Mouse (Mus musculus): ENCODE results near the gene Cdk2ap2. TPM values are rescaled to one million over a fixed set of nuclear protein-coding genes. Genes with fewer than 3 reads are reported as not detected.

Gene Cdk2ap2
- polyA plus RNA-seq, 1 experiment from 2014 or later: 91.2 TPM

DNA sequence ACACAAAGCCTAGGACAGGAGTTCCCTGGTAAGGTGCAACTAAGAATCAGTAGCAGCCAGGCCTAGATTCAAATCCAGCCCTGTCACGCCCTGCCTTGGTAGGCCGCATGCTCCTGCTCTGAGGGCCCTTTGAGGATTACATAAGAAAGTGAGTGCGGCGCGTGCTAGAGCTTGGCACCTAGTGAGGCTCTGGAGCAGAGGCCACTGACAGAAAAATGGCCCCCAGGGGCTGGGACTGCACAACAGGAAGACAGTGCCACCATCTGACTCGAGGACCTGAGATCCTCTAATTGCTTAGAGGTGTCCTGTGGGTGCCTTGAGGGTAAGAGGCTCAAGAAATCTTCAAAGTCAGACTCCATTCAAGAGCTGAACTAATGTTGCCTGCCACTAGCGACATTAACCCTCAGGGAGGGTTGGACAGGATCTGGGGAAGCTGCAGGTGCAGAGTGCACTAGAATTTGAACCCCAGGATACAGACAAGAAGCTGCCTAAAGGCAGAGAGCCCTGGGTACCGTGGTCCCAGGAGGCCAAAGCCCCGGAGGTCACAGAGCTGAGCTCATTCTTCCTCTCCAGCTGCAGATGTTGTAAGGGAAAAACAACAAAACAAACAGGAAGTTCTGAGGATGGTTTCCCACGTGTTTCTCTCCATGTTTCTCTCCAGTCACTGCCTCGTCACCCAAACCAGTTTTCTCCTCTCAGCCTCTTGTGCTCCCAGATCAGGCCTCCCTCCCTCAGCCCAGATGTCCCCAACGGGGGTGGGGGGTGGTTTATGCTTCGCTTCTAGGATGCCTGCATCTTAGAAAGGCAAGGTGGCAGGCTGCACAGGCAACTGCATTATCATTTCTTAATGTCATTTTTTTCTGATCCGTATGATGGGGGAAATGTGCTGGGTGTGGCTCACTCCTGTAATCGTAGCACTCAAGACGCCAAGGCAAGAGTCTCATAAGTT is 47.8 kb downstream of the Cdk2ap2 start:
- Histone ChIP-seq H3K27ac (ENCODE audit: low read depth) (peak overlapping the region; percentile 74), H3K4me2 (ENCODE audit: low read depth, low read length) (no peak overlapping the region), H3K27me3 (ENCODE audit: insufficient read depth, low read length) (no peaks in the 10 kb centered on the region), H3K9me3 (ENCODE audit: low read length) (no peaks in the 10 kb centered on the region), H3K9ac (replicated peaks) (no peak overlapping the region; the same call in 1 of the 2 replicates), H3K36me3 (replicated peaks; ENCODE audit: insufficient read depth, low read length) (peaks cover under 1% of the 10 kb centered on the region; the same call in 1 of the 2 replicates), H3K4me3 (ENCODE audit: low read depth, low read length) (no peak overlapping the region), H3K4me1 (ENCODE audit: insufficient read depth) (peaks cover 35% of the 10 kb centered on the region)
- no peak for TF ChIP-seq EP300 (IDR thresholded peaks at IDR 0.05; ENCODE audit: low read depth)
- ATAC-seq (no peak; the same call in 1 of the 2 replicates), DNase-seq (peak; percentile 53)
- 61% methylated on average over 16 of the region's 16 CpGs for WGBS (ENCODE audit: insufficient replicate concordance)

DNA sequence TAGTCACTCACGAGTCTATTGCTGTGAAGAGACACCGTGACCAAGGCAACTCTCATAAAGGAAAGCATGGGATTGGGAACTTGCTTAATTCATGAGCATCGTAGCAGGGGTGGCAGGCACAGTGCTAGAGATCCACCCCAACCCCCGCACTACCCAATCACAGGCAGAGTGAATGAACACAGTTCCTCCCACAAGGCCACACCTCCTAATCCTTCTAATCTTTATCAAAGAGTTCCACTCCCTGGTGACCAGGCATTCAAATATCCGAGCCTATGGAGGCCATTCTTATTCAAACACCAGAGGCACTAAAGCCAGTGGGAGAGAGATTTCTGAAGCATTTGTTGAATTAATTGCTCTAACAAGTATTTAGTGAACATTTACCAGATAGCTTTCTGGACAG is 49.0 kb downstream of the Cdk2ap2 start:
- no peak for TF ChIP-seq CTCF (IDR thresholded peaks at IDR 0.05; ENCODE audit: low read depth)
- TF ChIP-seq EP300 (IDR thresholded peaks at IDR 0.05; ENCODE audit: low read depth): no peak

GRCm38 (mm10) chr19:4146366-4147021 is 49.5 kb downstream of the Cdk2ap2 start:
- no peak overlapping the region for H3K4me3 ChIP-seq (ENCODE audit: low read depth, low read length)
- H3K9ac ChIP-seq (replicated peaks): no peak overlapping the region
- peaks cover 14% of the 10 kb centered on the region for H3K36me3 ChIP-seq (replicated peaks; ENCODE audit: insufficient read depth, low read length)
- DNase-seq (no peak), ATAC-seq (no peak)
- WGBS (ENCODE audit: insufficient replicate concordance): 77% methylated on average over 12 of the region's 12 CpGs
- TF ChIP-seq CTCF (IDR thresholded peaks at IDR 0.05; ENCODE audit: low read depth) (no peak), EP300 (IDR thresholded peaks at IDR 0.05; ENCODE audit: low read depth) (no peak)
- H3K27ac ChIP-seq (ENCODE audit: low read depth): no peak overlapping the region
- H3K4me1 ChIP-seq (ENCODE audit: insufficient read depth): peaks cover 45% of the 10 kb centered on the region
- no peaks in the 10 kb centered on the region for H3K27me3 ChIP-seq (ENCODE audit: insufficient read depth, low read length)
- no peaks in the 10 kb centered on the region for H3K9me3 ChIP-seq (ENCODE audit: low read length)
- no peak overlapping the region for H3K4me2 ChIP-seq (ENCODE audit: low read depth, low read length)

More for the DNA sequence above, 49.0 kb downstream of the Cdk2ap2 start:
- H3K36me3 ChIP-seq (replicated peaks; ENCODE audit: insufficient read depth, low read length): peaks cover 12% of the 10 kb centered on the region
- no peak overlapping the region for H3K4me2 ChIP-seq (ENCODE audit: low read depth, low read length)
- H3K27ac ChIP-seq (ENCODE audit: low read depth): peak overlapping the region; percentile 74; the same call in 1 of the 2 replicates
- DNase-seq (no peak), ATAC-seq (no peak)
- no peaks in the 10 kb centered on the region for H3K9me3 ChIP-seq (ENCODE audit: low read length)
- no peak overlapping the region for H3K9ac ChIP-seq (replicated peaks)
- 89% methylated on average over 5 of the region's 5 CpGs for WGBS (ENCODE audit: insufficient replicate concordance)
- H3K27me3 ChIP-seq (ENCODE audit: insufficient read depth, low read length): no peaks in the 10 kb centered on the region
- H3K4me1 ChIP-seq (ENCODE audit: insufficient read depth): peaks cover 45% of the 10 kb centered on the region
- H3K4me3 ChIP-seq (ENCODE audit: low read depth, low read length): no peak overlapping the region

- WGBS (ENCODE audit: insufficient replicate concordance): 56% methylated on average over 3 of the region's 3 CpGs
- H3K4me3 ChIP-seq (ENCODE audit: low read depth, low read length): no peak overlapping the region
Observed at GRCm38 (mm10) chr19:4147022-4147405, 50.0 kb downstream of the Cdk2ap2 start.

GRCm38 (mm10) chr19:4147782-4148490 is 51.0 kb downstream of the Cdk2ap2 start:
- H3K4me3 ChIP-seq (ENCODE audit: low read depth, low read length): peak overlapping the region; percentile 86
- ATAC-seq (no peak), DNase-seq (no peak)
- no peaks in the 10 kb centered on the region for H3K27me3 ChIP-seq (ENCODE audit: insufficient read depth, low read length)
- H3K9ac ChIP-seq (replicated peaks): peak overlapping the region; percentile 94
- 44% methylated on average over 9 of the region's 9 CpGs for WGBS (ENCODE audit: insufficient replicate concordance)
- peaks cover 45% of the 10 kb centered on the region for H3K4me1 ChIP-seq (ENCODE audit: insufficient read depth)
- no peak for TF ChIP-seq CTCF (IDR thresholded peaks at IDR 0.05; ENCODE audit: low read depth)
- TF ChIP-seq EP300 (IDR thresholded peaks at IDR 0.05; ENCODE audit: low read depth): no peak
- peak overlapping the region; percentile 89 for H3K4me2 ChIP-seq (ENCODE audit: low read depth, low read length)
- peaks cover 23% of the 10 kb centered on the region for H3K36me3 ChIP-seq (replicated peaks; ENCODE audit: insufficient read depth, low read length)
- peak overlapping the region; percentile 14; the same call in 1 of the 2 replicates for H3K27ac ChIP-seq (ENCODE audit: low read depth)
- no peaks in the 10 kb centered on the region for H3K9me3 ChIP-seq (ENCODE audit: low read length)

More at GRCm38 (mm10) chr19:4147022-4147405, 50.0 kb downstream of the Cdk2ap2 start:
- H3K9ac ChIP-seq (replicated peaks): no peak overlapping the region
- TF ChIP-seq EP300 (IDR thresholded peaks at IDR 0.05; ENCODE audit: low read depth) (no peak), CTCF (IDR thresholded peaks at IDR 0.05; ENCODE audit: low read depth) (no peak)
- no peaks in the 10 kb centered on the region for H3K27me3 ChIP-seq (ENCODE audit: insufficient read depth, low read length)
- DNase-seq (no peak), ATAC-seq (no peak)
- H3K4me1 ChIP-seq (ENCODE audit: insufficient read depth): peaks cover 45% of the 10 kb centered on the region
- no peaks in the 10 kb centered on the region for H3K9me3 ChIP-seq (ENCODE audit: low read length)
- no peak overlapping the region for H3K4me2 ChIP-seq (ENCODE audit: low read depth, low read length)
- H3K27ac ChIP-seq (ENCODE audit: low read depth): no peak overlapping the region
- H3K36me3 ChIP-seq (replicated peaks; ENCODE audit: insufficient read depth, low read length): peaks cover 17% of the 10 kb centered on the region

DNA sequence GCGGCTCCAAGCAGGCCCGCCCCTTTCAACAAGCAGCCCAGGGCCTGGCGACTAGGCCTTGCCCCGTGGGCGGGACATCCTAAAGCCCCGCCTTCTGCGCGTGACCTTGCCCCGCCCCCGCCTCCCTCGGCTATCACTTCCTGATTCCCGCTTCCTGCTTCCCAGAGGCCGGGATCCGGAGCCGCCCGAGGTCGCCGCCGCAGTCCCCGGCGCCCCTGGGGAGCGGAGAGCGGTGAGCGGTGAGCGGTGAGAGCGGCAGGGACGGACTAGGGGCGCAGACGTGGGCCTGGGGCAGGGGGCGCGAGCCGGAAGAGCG is 51.5 kb downstream of the Cdk2ap2 start, which contains the start of gene Coro1b:
Gene Coro1b, plus strand, starts transcription at position 129 of the 316 bp plus-strand sequence.
- Histone ChIP-seq H3K4me1 (ENCODE audit: insufficient read depth) (peaks cover 45% of the 10 kb centered on the region), H3K4me3 (ENCODE audit: low read depth, low read length) (peak within 1 kb of the TSS; percentile 86), H3K36me3 (replicated peaks; ENCODE audit: insufficient read depth, low read length) (peaks cover 27% of the 10 kb centered on the region), H3K27me3 (ENCODE audit: insufficient read depth, low read length) (no peaks in the 10 kb centered on the region), H3K4me2 (ENCODE audit: low read depth, low read length) (peak within 1 kb of the TSS; percentile 89), H3K9me3 (ENCODE audit: low read length) (no peaks in the 10 kb centered on the region), H3K27ac (ENCODE audit: low read depth) (peak within 1 kb of the TSS; percentile 84), H3K9ac (replicated peaks) (peak within 1 kb of the TSS; percentile 94)
- WGBS (ENCODE audit: insufficient replicate concordance): under 1% methylated on average over 31 of the region's 33 CpGs
- DNase-seq: peak; percentile 97
- TF ChIP-seq EP300 (IDR thresholded peaks at IDR 0.05; ENCODE audit: low read depth) (no peak), CTCF (IDR thresholded peaks at IDR 0.05; ENCODE audit: low read depth) (no peak)
- ATAC-seq: peak; percentile 91

Other genes starting within 250 kb of the Cdk2ap2 start
- 24.8 and 48.6 TPM in 2 replicates for gene Chka, start 245.4 kb upstream of the Cdk2ap2 start, polyA plus RNA-seq (2015; fragmentation: Nextera tagmentation; extraction: Ambion mirVana)
- gene Tcirg1, start 190.0 kb upstream of the Cdk2ap2 start, polyA plus RNA-seq (2015; fragmentation: Nextera tagmentation; extraction: Ambion mirVana): 28.1 and 29.7 TPM in 2 replicates
- 165 and 167 TPM in 2 replicates for gene Ndufs8, start 184.4 kb upstream of the Cdk2ap2 start, polyA plus RNA-seq (2015; fragmentation: Nextera tagmentation; extraction: Ambion mirVana)
- gene Aldh3b1, start 167.4 kb upstream of the Cdk2ap2 start, polyA plus RNA-seq (2015; fragmentation: Nextera tagmentation; extraction: Ambion mirVana): 9.5 TPM in 2 replicates
- gene Unc93b1, start 162.0 kb upstream of the Cdk2ap2 start, polyA plus RNA-seq (2015; fragmentation: Nextera tagmentation; extraction: Ambion mirVana): 42.6 and 48.1 TPM in 2 replicates
- gene Aldh3b3, start 138.5 kb upstream of the Cdk2ap2 start, polyA plus RNA-seq (2015; fragmentation: Nextera tagmentation; extraction: Ambion mirVana): 0.04 and 0.13 TPM in 2 replicates
- gene Aldh3b2, start 124.9 kb upstream of the Cdk2ap2 start, polyA plus RNA-seq (2015; fragmentation: Nextera tagmentation; extraction: Ambion mirVana): 0.09 and 0.11 TPM in 2 replicates
- gene Acy3, start 110.6 kb upstream of the Cdk2ap2 start, polyA plus RNA-seq (2015; fragmentation: Nextera tagmentation; extraction: Ambion mirVana): 19.3 and 22.0 TPM in 2 replicates
- gene Tbx10, start 104.4 kb upstream of the Cdk2ap2 start, polyA plus RNA-seq (2015; fragmentation: Nextera tagmentation; extraction: Ambion mirVana): not detected in 2 replicates
- 22.0 and 23.0 TPM in 2 replicates for gene Nudt8, start 96.6 kb upstream of the Cdk2ap2 start, polyA plus RNA-seq (2015; fragmentation: Nextera tagmentation; extraction: Ambion mirVana)
- 0.26 and 0.49 TPM in 2 replicates for gene Gm49405, start 96.6 kb upstream of the Cdk2ap2 start, polyA plus RNA-seq (2015; fragmentation: Nextera tagmentation; extraction: Ambion mirVana)
- 0.36 and 0.74 TPM in 2 replicates for gene Doc2g, start 93.9 kb upstream of the Cdk2ap2 start, polyA plus RNA-seq (2015; fragmentation: Nextera tagmentation; extraction: Ambion mirVana)
- 171 and 172 TPM in 2 replicates for gene Ndufv1, start 84.4 kb upstream of the Cdk2ap2 start, polyA plus RNA-seq (2015; fragmentation: Nextera tagmentation; extraction: Ambion mirVana)
- 428 and 442 TPM in 2 replicates for gene Gstp1, start 59.2 kb upstream of the Cdk2ap2 start, polyA plus RNA-seq (2015; fragmentation: Nextera tagmentation; extraction: Ambion mirVana)
- 5.8 and 6.4 TPM in 2 replicates for gene Gstp2, start 51.2 kb upstream of the Cdk2ap2 start, polyA plus RNA-seq (2015; fragmentation: Nextera tagmentation; extraction: Ambion mirVana)
- gene Gstp3, start 37.6 kb upstream of the Cdk2ap2 start, polyA plus RNA-seq (2015; fragmentation: Nextera tagmentation; extraction: Ambion mirVana): 64.5 and 67.3 TPM in 2 replicates
- gene Cabp2, start 15.6 kb upstream of the Cdk2ap2 start, polyA plus RNA-seq (2015; fragmentation: Nextera tagmentation; extraction: Ambion mirVana): 0.38 and 0.43 TPM in 2 replicates
- 6.6 and 7.4 TPM in 2 replicates for gene Pitpnm1, start 2.8 kb downstream of the Cdk2ap2 start, polyA plus RNA-seq (2015; fragmentation: Nextera tagmentation; extraction: Ambion mirVana)
- gene Aip, start 28.7 kb downstream of the Cdk2ap2 start, polyA plus RNA-seq (2015; fragmentation: Nextera tagmentation; extraction: Ambion mirVana): 23.1 and 26.8 TPM in 2 replicates
- gene Gpr152, start 42.6 kb downstream of the Cdk2ap2 start, polyA plus RNA-seq (2015; fragmentation: Nextera tagmentation; extraction: Ambion mirVana): not detected in 2 replicates
- 0.11 and 0.15 TPM in 2 replicates for gene Cabp4, start 46.9 kb downstream of the Cdk2ap2 start, polyA plus RNA-seq (2015; fragmentation: Nextera tagmentation; extraction: Ambion mirVana)
- 63.0 and 64.4 TPM in 2 replicates for gene Coro1b, start 51.4 kb downstream of the Cdk2ap2 start, polyA plus RNA-seq (2015; fragmentation: Nextera tagmentation; extraction: Ambion mirVana)
- gene Ptprcap, start 56.4 kb downstream of the Cdk2ap2 start, polyA plus RNA-seq (2015; fragmentation: Nextera tagmentation; extraction: Ambion mirVana): 35.7 and 35.8 TPM in 2 replicates
- gene Rps6kb2, start 66.2 kb downstream of the Cdk2ap2 start, polyA plus RNA-seq (2015; fragmentation: Nextera tagmentation; extraction: Ambion mirVana): 22.1 and 23.0 TPM in 2 replicates
- gene Carns1, start 78.3 kb downstream of the Cdk2ap2 start, polyA plus RNA-seq (2015; fragmentation: Nextera tagmentation; extraction: Ambion mirVana): 0.73 and 0.90 TPM in 2 replicates
- gene Tbc1d10c, start 94.1 kb downstream of the Cdk2ap2 start, polyA plus RNA-seq (2015; fragmentation: Nextera tagmentation; extraction: Ambion mirVana): 8.4 and 9.9 TPM in 2 replicates
- gene Ppp1ca, start 94.9 kb downstream of the Cdk2ap2 start, polyA plus RNA-seq (2015; fragmentation: Nextera tagmentation; extraction: Ambion mirVana): 269 and 284 TPM in 2 replicates
- gene Rad9a, start 104.5 kb downstream of the Cdk2ap2 start, polyA plus RNA-seq (2015; fragmentation: Nextera tagmentation; extraction: Ambion mirVana): 8.0 and 9.0 TPM in 2 replicates
- 0.91 and 1.1 TPM in 2 replicates for gene Clcf1, start 117.1 kb downstream of the Cdk2ap2 start, polyA plus RNA-seq (2015; fragmentation: Nextera tagmentation; extraction: Ambion mirVana)
- not detected in 2 replicates for gene AC109138.7, start 117.2 kb downstream of the Cdk2ap2 start, polyA plus RNA-seq (2015; fragmentation: Nextera tagmentation; extraction: Ambion mirVana)
- gene Pold4, start 134.7 kb downstream of the Cdk2ap2 start, polyA plus RNA-seq (2015; fragmentation: Nextera tagmentation; extraction: Ambion mirVana): 28.5 and 31.1 TPM in 2 replicates
- 3.3 and 3.4 TPM in 2 replicates for gene Ssh3, start 172.0 kb downstream of the Cdk2ap2 start, polyA plus RNA-seq (2015; fragmentation: Nextera tagmentation; extraction: Ambion mirVana)
- gene Ankrd13d, start 186.0 kb downstream of the Cdk2ap2 start, polyA plus RNA-seq (2015; fragmentation: Nextera tagmentation; extraction: Ambion mirVana): 0.54 and 0.92 TPM in 2 replicates
- gene Grk2, start 209.0 kb downstream of the Cdk2ap2 start, polyA plus RNA-seq (2015; fragmentation: Nextera tagmentation; extraction: Ambion mirVana): 11.9 and 14.8 TPM in 2 replicates